Mouse (Mus musculus): ENCODE results near the gene Dnajb6. TPM values are rescaled to one million over a fixed set of nuclear protein-coding genes. Genes with fewer than 3 reads are reported as not detected.

The Dnajb6 gene
- total and polyA plus RNA-seq, 3 experiments, result 108 to 147 (median 128) TPM

DNA sequence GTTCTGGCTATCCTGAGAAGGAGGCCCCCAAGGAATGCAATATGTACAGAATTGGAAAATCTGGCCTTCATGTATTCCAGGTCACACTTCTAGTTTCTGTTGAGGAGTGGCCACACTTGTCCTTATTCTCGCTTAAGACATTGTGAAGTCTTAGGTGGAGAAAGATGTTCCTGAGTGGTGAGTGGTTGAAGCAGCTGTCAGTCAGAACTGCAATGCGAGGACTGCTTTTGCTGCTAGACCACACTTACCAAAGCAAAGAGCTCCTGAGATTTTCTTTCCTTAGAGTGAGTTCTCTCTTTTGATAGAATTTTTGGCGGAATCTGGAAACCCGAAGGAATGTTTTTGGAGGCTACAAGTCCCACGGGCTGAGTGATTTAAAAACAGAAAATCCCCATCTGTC, 112.0 kb downstream of the Dnajb6 start:
- Histone ChIP-seq H3K4me1 (ENCODE audit: insufficient read depth, low read depth, low read length) (no peaks in the 10 kb centered on the region), H3K27me3 (ENCODE audit: insufficient read depth, low read length) (no peaks in the 10 kb centered on the region), H3K36me3 (replicated peaks) (no peaks in the 10 kb centered on the region), H3K9me3 (replicated peaks) (no peaks in the 10 kb centered on the region), H3K4me3 (ENCODE audit: low read depth, low read length) (no peak overlapping the region)
- ATAC-seq (ENCODE audit: extremely low read depth, insufficient number of reproducible peaks, low FRiP score, poor library complexity, severe bottlenecking), result no peak
- TF ChIP-seq GATA1 (IDR thresholded peaks at IDR 0.05; ENCODE audit: borderline replicate concordance, low read length), result no peak
- no peak for TF ChIP-seq CTCF (IDR thresholded peaks at IDR 0.05; ENCODE audit: low read depth, low read length)
- no peak for TF ChIP-seq TAL1 (conservative IDR thresholded peaks at IDR 0.05; ENCODE audit: low read depth, low read length)
- no peak for TF ChIP-seq POLR2AphosphoS5 (IDR thresholded peaks at IDR 0.05; ENCODE audit: insufficient replicate concordance, low read depth, low read length)
- no peak for TF ChIP-seq GATA2 (IDR thresholded peaks at IDR 0.05; ENCODE audit: borderline replicate concordance, low read depth, low read length)
- no peak for DNase-seq (ENCODE audit: low spot score)

- DNase-seq (ENCODE audit: low spot score) (no peak), ATAC-seq (ENCODE audit: extremely low read depth, insufficient number of reproducible peaks, low FRiP score, poor library complexity, severe bottlenecking) (no peak)
- no peaks in the 10 kb centered on the region for H3K27me3 ChIP-seq (ENCODE audit: insufficient read depth, low read length)
- H3K9me3 ChIP-seq (replicated peaks), result no peaks in the 10 kb centered on the region
- H3K4me1 ChIP-seq (ENCODE audit: insufficient read depth, low read depth, low read length), result no peaks in the 10 kb centered on the region
- no peak for TF ChIP-seq GATA1 (IDR thresholded peaks at IDR 0.05; ENCODE audit: borderline replicate concordance, low read length)
- no peak for TF ChIP-seq GATA2 (IDR thresholded peaks at IDR 0.05; ENCODE audit: borderline replicate concordance, low read depth, low read length)
- TF ChIP-seq CTCF (IDR thresholded peaks at IDR 0.05; ENCODE audit: low read depth, low read length), result no peak
- TF ChIP-seq POLR2AphosphoS5 (IDR thresholded peaks at IDR 0.05; ENCODE audit: insufficient replicate concordance, low read depth, low read length), result no peak
- no peak for TF ChIP-seq TAL1 (conservative IDR thresholded peaks at IDR 0.05; ENCODE audit: low read depth, low read length)
- H3K36me3 ChIP-seq (replicated peaks), result no peaks in the 10 kb centered on the region
- H3K4me3 ChIP-seq (ENCODE audit: low read depth, low read length), result no peak overlapping the region
Observed at GRCm38 (mm10) chr5:29848091-29848490, 112.6 kb downstream of the Dnajb6 start.

DNA sequence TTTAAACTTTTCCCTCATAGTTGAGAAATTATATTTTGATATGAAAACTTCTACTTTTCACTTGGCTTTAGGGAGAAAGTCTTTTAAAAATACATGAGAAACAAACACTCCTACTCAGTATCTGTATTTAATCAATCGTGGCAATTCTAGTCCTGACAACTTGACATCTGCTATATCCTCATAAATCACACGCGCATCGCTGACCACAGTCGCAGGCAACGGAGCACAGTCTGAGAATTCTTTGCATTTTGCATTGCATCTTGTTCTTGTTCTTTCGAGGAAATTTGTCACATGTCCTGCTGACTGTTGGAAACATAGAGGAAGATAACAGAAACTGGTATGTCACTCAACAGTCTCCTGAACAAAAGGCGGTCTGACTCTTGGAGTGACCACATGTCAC, 116.9 kb downstream of the Dnajb6 start:
- TF ChIP-seq TAL1 (conservative IDR thresholded peaks at IDR 0.05; ENCODE audit: low read depth, low read length) (no peak), POLR2AphosphoS5 (IDR thresholded peaks at IDR 0.05; ENCODE audit: insufficient replicate concordance, low read depth, low read length) (no peak), GATA1 (IDR thresholded peaks at IDR 0.05; ENCODE audit: borderline replicate concordance, low read length) (no peak), CTCF (IDR thresholded peaks at IDR 0.05; ENCODE audit: low read depth, low read length) (no peak), GATA2 (IDR thresholded peaks at IDR 0.05; ENCODE audit: borderline replicate concordance, low read depth, low read length) (no peak)
- H3K4me1 ChIP-seq (ENCODE audit: insufficient read depth, low read depth, low read length), result no peaks in the 10 kb centered on the region
- no peak for DNase-seq (ENCODE audit: low spot score)

DNA sequence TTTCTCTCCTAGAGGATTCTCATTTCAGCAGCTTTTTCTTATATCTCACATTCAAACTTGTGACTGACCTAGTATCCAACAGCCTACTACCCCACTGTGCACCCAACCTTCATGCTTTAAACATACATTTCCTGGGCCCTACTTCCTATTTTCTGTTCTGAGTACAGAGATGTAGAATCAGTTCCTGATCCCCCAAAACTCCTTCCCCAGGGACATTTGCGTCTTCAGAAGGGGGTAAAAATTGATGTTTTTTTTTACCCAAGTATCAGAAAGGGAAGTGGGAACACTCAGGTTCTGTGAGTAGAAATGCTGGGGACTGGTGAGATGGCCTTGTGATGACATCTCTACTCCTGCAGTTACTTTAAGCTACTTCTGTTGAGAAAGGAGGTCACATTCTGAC, 117.5 kb downstream of the Dnajb6 start:
- Histone ChIP-seq H3K36me3 (replicated peaks) (no peaks in the 10 kb centered on the region), H3K4me1 (ENCODE audit: insufficient read depth, low read depth, low read length) (no peaks in the 10 kb centered on the region), H3K9me3 (replicated peaks) (no peaks in the 10 kb centered on the region), H3K27me3 (ENCODE audit: insufficient read depth, low read length) (no peaks in the 10 kb centered on the region), H3K4me3 (ENCODE audit: low read depth, low read length) (no peak overlapping the region)
- TF ChIP-seq CTCF (IDR thresholded peaks at IDR 0.05; ENCODE audit: low read depth, low read length) (no peak), TAL1 (conservative IDR thresholded peaks at IDR 0.05; ENCODE audit: low read depth, low read length) (no peak), GATA2 (IDR thresholded peaks at IDR 0.05; ENCODE audit: borderline replicate concordance, low read depth, low read length) (no peak), POLR2AphosphoS5 (IDR thresholded peaks at IDR 0.05; ENCODE audit: insufficient replicate concordance, low read depth, low read length) (no peak), GATA1 (IDR thresholded peaks at IDR 0.05; ENCODE audit: borderline replicate concordance, low read length) (no peak)
- ATAC-seq (ENCODE audit: extremely low read depth, insufficient number of reproducible peaks, low FRiP score, poor library complexity, severe bottlenecking) (no peak), DNase-seq (ENCODE audit: low spot score) (no peak)

More for the DNA sequence above, 116.9 kb downstream of the Dnajb6 start:
- ATAC-seq (ENCODE audit: extremely low read depth, insufficient number of reproducible peaks, low FRiP score, poor library complexity, severe bottlenecking), result no peak
- H3K9me3 ChIP-seq (replicated peaks), result no peaks in the 10 kb centered on the region
- no peak overlapping the region for H3K4me3 ChIP-seq (ENCODE audit: low read depth, low read length)
- no peaks in the 10 kb centered on the region for H3K36me3 ChIP-seq (replicated peaks)
- H3K27me3 ChIP-seq (ENCODE audit: insufficient read depth, low read length), result no peaks in the 10 kb centered on the region

- Histone ChIP-seq H3K4me3 (ENCODE audit: low read depth, low read length) (no peak overlapping the region), H3K27me3 (ENCODE audit: insufficient read depth, low read length) (no peaks in the 10 kb centered on the region)
Observed at GRCm38 (mm10) chr5:29854376-29854775, 118.9 kb downstream of the Dnajb6 start.

GRCm38 (mm10) chr5:29854971-29855370, 119.5 kb downstream of the Dnajb6 start:
- Histone ChIP-seq H3K36me3 (replicated peaks) (no peaks in the 10 kb centered on the region), H3K9me3 (replicated peaks) (no peaks in the 10 kb centered on the region), H3K27me3 (ENCODE audit: insufficient read depth, low read length) (no peaks in the 10 kb centered on the region), H3K4me3 (ENCODE audit: low read depth, low read length) (no peak overlapping the region), H3K4me1 (ENCODE audit: insufficient read depth, low read depth, low read length) (no peaks in the 10 kb centered on the region)
- TF ChIP-seq TAL1 (conservative IDR thresholded peaks at IDR 0.05; ENCODE audit: low read depth, low read length), result no peak
- TF ChIP-seq GATA2 (IDR thresholded peaks at IDR 0.05; ENCODE audit: borderline replicate concordance, low read depth, low read length), result no peak
- TF ChIP-seq CTCF (IDR thresholded peaks at IDR 0.05; ENCODE audit: low read depth, low read length), result no peak
- no peak for TF ChIP-seq POLR2AphosphoS5 (IDR thresholded peaks at IDR 0.05; ENCODE audit: insufficient replicate concordance, low read depth, low read length)
- no peak for TF ChIP-seq GATA1 (IDR thresholded peaks at IDR 0.05; ENCODE audit: borderline replicate concordance, low read length)
- ATAC-seq (ENCODE audit: extremely low read depth, insufficient number of reproducible peaks, low FRiP score, poor library complexity, severe bottlenecking) (no peak), DNase-seq (ENCODE audit: low spot score) (no peak)

More at GRCm38 (mm10) chr5:29854376-29854775, 118.9 kb downstream of the Dnajb6 start:
- no peak for TF ChIP-seq CTCF (IDR thresholded peaks at IDR 0.05; ENCODE audit: low read depth, low read length)
- TF ChIP-seq GATA2 (IDR thresholded peaks at IDR 0.05; ENCODE audit: borderline replicate concordance, low read depth, low read length), result no peak
- TF ChIP-seq POLR2AphosphoS5 (IDR thresholded peaks at IDR 0.05; ENCODE audit: insufficient replicate concordance, low read depth, low read length), result no peak
- TF ChIP-seq TAL1 (conservative IDR thresholded peaks at IDR 0.05; ENCODE audit: low read depth, low read length), result no peak
- TF ChIP-seq GATA1 (IDR thresholded peaks at IDR 0.05; ENCODE audit: borderline replicate concordance, low read length), result no peak
- ATAC-seq (ENCODE audit: extremely low read depth, insufficient number of reproducible peaks, low FRiP score, poor library complexity, severe bottlenecking) (no peak), DNase-seq (ENCODE audit: low spot score) (no peak)
- no peaks in the 10 kb centered on the region for H3K9me3 ChIP-seq (replicated peaks)
- no peaks in the 10 kb centered on the region for H3K36me3 ChIP-seq (replicated peaks)
- H3K4me1 ChIP-seq (ENCODE audit: insufficient read depth, low read depth, low read length), result no peaks in the 10 kb centered on the region
